In the genomic region with DNA sequence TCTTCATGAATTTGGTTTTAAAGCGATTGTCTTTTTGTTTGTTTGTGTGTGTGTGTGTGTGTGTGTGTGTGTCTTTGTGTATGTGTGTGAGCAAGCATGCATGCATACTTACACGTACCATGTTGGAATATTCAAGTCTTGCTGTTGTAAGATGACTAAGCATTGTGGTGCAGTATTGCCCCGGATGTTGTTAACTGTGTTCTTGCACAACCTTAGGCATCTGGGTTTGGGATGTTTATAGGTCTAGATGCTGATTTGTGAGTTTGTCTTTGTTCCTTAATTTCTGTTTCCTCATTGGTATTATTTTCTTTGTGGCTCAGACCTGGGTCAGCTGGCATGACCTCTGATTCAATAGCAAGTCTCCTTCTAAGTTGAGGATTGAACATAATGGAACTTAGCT, we compare ENCODE assay signal across 21 mouse cellular contexts. TPM values are rescaled to one million over a fixed set of nuclear protein-coding genes. Genes with fewer than 3 reads are reported as not detected.
"Had no signal": no experiment of that assay in that cellular context is flagged by ENCODE, and none has a peak within 500 bp of the region (broad histone marks: within the 10 kb centered on the region; RNA-seq: fewer than 3 reads in every experiment).

No protein-coding gene starts in this region.

- ATAC-seq: liver, postnatal 0 days; lung, postnatal 0 days; midbrain, embryonic 16.5 days had no signal

- H3K27ac ChIP-seq: liver, embryonic 13.5 days; liver, embryonic 15.5 days; lung, embryonic 15.5 days; midbrain, embryonic 10.5 days; midbrain, embryonic 12.5 days; neural tube, embryonic 13.5 days; neural tube, embryonic 15.5 days had no signal

- H3K4me3 ChIP-seq: liver, embryonic 13.5 days; liver, embryonic 15.5 days; lung, embryonic 15.5 days; midbrain, embryonic 10.5 days; midbrain, embryonic 12.5 days; myocyte; neural tube, embryonic 13.5 days; neural tube, embryonic 15.5 days had no signal

- DNase-seq: liver, embryonic 13.5 days; liver, postnatal 0 days; lung, adult 2 months; lung, postnatal 14 days; lung, postnatal 36 days; midbrain, embryonic 14.5 days; right cerebral cortex, postnatal 14 days; thymus, adult 18-20 months; thymus, postnatal 14 days; thymus, postnatal 36 days had no signal

- H3K36me3 ChIP-seq: liver, embryonic 13.5 days; liver, embryonic 15.5 days; lung, embryonic 15.5 days; midbrain, embryonic 10.5 days; midbrain, embryonic 12.5 days; neural tube, embryonic 13.5 days; neural tube, embryonic 15.5 days had no signal

RNA-seq across cellular contexts. Expression of gene Skint3, which starts 11.9 kb away (rescaled TPM):
- polyA plus RNA-seq: liver, embryonic 13.5 days; lung, embryonic 15.5 days; midbrain, embryonic 10.5 days; midbrain, embryonic 12.5 days; midbrain, embryonic 14.5 days; midbrain, embryonic 16.5 days; myocyte; neural tube, embryonic 11.5 days; neural tube, embryonic 13.5 days; neural tube, embryonic 15.5 days; stomach, embryonic 14.5 days had no signal
